Mouse (Mus musculus) limb, embryonic 14.5 days (tissue): ENCODE data around the gene Clmn. TPM values are rescaled to one million over a fixed set of nuclear protein-coding genes. Genes with fewer than 3 reads are reported as not detected.

Experiments
- ATAC-seq: fragments of 200-750 bp; cut with Nextera tagmentation; 2 replicates; pipeline ENCODE4 v1.8.0; 2017; ENCODE audit warnings: low read depth, moderate number of reproducible peaks, moderate TSS enrichment; ENCODE audit not compliant: low FRiP score
- DNase-seq: peaks from one replicate; pipeline ENCODE4 v3.0.0-alpha.2; 2015; ENCODE audit warnings: low spot score
- H3K27ac ChIP-seq: fragments of 300-500 bp; sonication (generic); replicated peaks from 2 replicates; pipeline ENCODE4 v1.5.1; 2014; ENCODE audit warnings: low read depth, mild to moderate bottlenecking, low read length, moderate library complexity, mixed read lengths
- H3K27me3 ChIP-seq: fragments of 300-500 bp; sonication (generic); 2 replicates; pipeline ENCODE4 v1.6.1; 2014; ENCODE audit warnings: low read length, mixed read lengths; ENCODE audit not compliant: control insufficient read depth, insufficient read depth
- H3K36me3 ChIP-seq: fragments of 300-500 bp; sonication (generic); 2 replicates; pipeline ENCODE4 v1.6.1; 2014; ENCODE audit warnings: mild to moderate bottlenecking, low read length, moderate library complexity, mixed read lengths; ENCODE audit not compliant: control insufficient read depth, insufficient read depth
- H3K4me1 ChIP-seq: fragments of 300-500 bp; sonication (generic); 2 replicates; pipeline ENCODE4 v1.6.1; 2014; ENCODE audit warnings: antibody characterized with exemption, low read length, mixed read lengths; ENCODE audit not compliant: control insufficient read depth, insufficient read depth
- H3K4me2 ChIP-seq: fragments of 300-500 bp; sonication (generic); replicated peaks from 2 replicates; pipeline ENCODE4 v1.6.1; 2014; ENCODE audit warnings: low read depth, mild to moderate bottlenecking, low read length, moderate library complexity; ENCODE audit not compliant: severe bottlenecking
- H3K4me3 ChIP-seq: fragments of 300-500 bp; sonication (generic); replicated peaks from 2 replicates; pipeline ENCODE4 v1.5.1; 2014; ENCODE audit warnings: low read length
- H3K9ac ChIP-seq: fragments of 300-500 bp; sonication (generic); 2 replicates; pipeline ENCODE4 v1.6.1; 2014; ENCODE audit warnings: mild to moderate bottlenecking, low read depth, low read length, moderate library complexity; ENCODE audit not compliant: severe bottlenecking
- H3K9me3 ChIP-seq: fragments of 300-500 bp; sonication (generic); 2 replicates; pipeline ENCODE4 v1.6.1; 2016; ENCODE audit warnings: low read length; ENCODE audit not compliant: control insufficient read depth
- POLR2A ChIP-seq: fragments of 200-500 bp; IDR thresholded peaks from 2 replicates; pipeline ENCODE4 v1.8.0; 2012; ENCODE audit warnings: inconsistent platforms, mild to moderate bottlenecking, moderate library complexity, borderline replicate concordance; ENCODE audit not compliant: insufficient read depth, insufficient read length; ENCODE audit errors: extremely low read depth
- WGBS: fragments of 180-500 bp; shearing (Covaris S2); extraction: QIAGEN DNeasy Blood & Tissue Kit; methylation state at CpG from one replicate; pipeline ENCODE4 v1.1.7; 2014; 5-methylcytosine and 5-hydroxymethylcytosine counted together
- polyA plus RNA-seq, 2 experiments: library from polyadenylated mRNA; depleted of rRNA in 1 of 2; stranded (reverse) in 1 of 2; unstranded in 1 of 2; fragments of >200 nt; fragmentation: Nextera tagmentation in 1 of 2; extraction: Ambion mirVana in 1 of 2; gene quantifications; 2 replicates each; pipeline versions ENCODE4 v1.2.1 to v1.2.3; 2012 to 2014

Gene Clmn
- polyA plus RNA-seq, 2 experiments = 2.9 to 8.1 TPM

DNA sequence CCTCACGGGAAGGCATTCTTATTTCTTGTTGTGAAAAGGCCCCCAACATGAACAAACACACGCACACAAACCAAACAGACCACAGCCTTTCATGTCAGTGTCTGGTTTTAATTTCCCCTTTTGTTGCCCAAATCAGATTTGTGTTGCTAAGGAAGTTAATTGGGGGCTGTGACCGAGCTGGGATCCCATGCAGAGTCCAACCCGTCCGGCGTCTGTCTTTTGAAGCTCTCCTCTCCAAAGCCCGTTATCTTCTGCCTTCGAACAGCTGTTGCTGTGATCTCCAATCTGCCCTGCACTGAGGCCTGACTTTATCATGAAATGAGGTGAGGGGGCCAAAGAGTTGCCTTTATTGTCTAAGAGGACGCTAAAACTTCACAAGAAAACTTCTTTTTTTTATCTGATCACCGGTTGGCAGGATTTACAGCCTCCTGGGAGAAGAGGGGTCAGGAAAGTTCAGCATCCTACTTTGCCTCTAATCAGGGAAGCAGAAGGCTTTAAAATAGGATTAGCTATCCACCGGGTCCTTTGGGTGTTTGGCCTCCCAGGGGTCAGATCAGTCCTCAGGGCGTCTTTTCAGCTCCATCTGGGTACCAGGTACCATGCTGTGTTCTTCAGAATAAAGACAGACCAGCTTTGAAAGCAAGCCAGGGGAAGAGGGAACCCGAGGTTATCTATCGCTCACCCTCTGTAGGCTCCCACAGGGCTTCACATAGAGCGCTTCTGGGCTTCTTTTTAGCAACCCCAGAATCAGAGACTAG, 43.3 kb upstream of the Clmn start:
- no peak for DNase-seq

DNA sequence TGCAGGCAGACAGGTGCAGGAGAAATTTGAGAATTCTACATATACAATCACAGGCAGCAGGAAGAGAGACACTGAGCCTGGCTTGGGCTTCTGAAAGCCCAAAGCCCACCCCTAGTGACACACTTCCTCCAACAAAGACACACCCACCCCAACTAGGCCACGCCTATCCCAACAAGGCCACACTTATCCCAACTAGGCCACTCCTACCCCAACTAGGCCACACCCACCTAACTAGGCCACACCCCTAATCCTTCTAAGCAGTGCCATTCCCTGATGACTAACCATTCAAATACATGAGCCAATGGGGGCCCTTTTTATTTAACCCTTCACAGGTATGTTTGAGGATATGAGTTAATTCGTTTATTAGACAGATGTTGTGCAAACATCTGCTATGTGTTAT, 42.3 kb upstream of the Clmn start:
- ATAC-seq (no peak), DNase-seq (no peak)
- no peaks in the 10 kb centered on the region for H3K27me3 ChIP-seq
- no peak overlapping the region for H3K9ac ChIP-seq
- no peak overlapping the region for H3K4me2 ChIP-seq
- no peaks in the 10 kb centered on the region for H3K36me3 ChIP-seq
- TF ChIP-seq POLR2A = no peak
- H3K27ac ChIP-seq = no peak overlapping the region
- 76% methylated on average over 2 of the region's 2 CpGs for WGBS
- no peak overlapping the region for H3K4me3 ChIP-seq
- peaks cover 20% of the 10 kb centered on the region for H3K4me1 ChIP-seq
- H3K9me3 ChIP-seq = peaks cover 3% of the 10 kb centered on the region; the same call in 1 of the 2 replicates

More for the DNA sequence above, 43.3 kb upstream of the Clmn start:
- Histone ChIP-seq H3K27me3 (no peaks in the 10 kb centered on the region), H3K4me1 (peaks cover 16% of the 10 kb centered on the region), H3K9me3 (peaks cover 3% of the 10 kb centered on the region; the same call in 1 of the 2 replicates), H3K27ac (no peak overlapping the region), H3K9ac (no peak overlapping the region), H3K4me3 (no peak overlapping the region), H3K4me2 (no peak overlapping the region), H3K36me3 (no peaks in the 10 kb centered on the region)
- no peak for ATAC-seq
- WGBS = 13% methylated on average over 15 of the region's 15 CpGs
- TF ChIP-seq POLR2A = no peak

DNA sequence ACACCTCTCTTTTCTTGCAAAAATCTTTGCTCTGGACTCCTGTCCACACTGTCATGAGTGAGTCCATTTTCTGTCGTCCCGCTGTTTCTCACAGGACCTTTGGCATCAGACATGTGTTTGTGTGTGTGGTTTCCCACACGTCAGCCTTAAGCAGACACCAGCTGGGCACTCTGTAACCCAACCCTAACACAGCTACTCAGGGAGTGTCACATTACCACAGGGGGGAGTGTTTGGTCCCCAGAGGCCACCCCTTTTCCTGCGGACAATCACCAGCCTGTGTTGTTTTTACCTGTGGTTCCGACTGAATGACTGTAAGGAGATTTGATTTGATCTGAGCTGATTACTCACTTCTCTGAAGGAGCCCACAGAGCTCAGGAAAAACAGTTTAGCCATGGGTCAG, 39.3 kb upstream of the Clmn start:
- H3K4me2 ChIP-seq = no peak overlapping the region
- peaks cover 3% of the 10 kb centered on the region; the same call in 1 of the 2 replicates for H3K9me3 ChIP-seq
- WGBS = 12% methylated on average over 5 of the region's 5 CpGs
- DNase-seq (peak; percentile 27), ATAC-seq (no peak)
- peaks cover 40% of the 10 kb centered on the region for H3K4me1 ChIP-seq
- no peaks in the 10 kb centered on the region for H3K36me3 ChIP-seq
- no peak for TF ChIP-seq POLR2A
- no peaks in the 10 kb centered on the region for H3K27me3 ChIP-seq
- H3K4me3 ChIP-seq = no peak overlapping the region
- H3K27ac ChIP-seq = no peak overlapping the region
- no peak overlapping the region for H3K9ac ChIP-seq

DNA sequence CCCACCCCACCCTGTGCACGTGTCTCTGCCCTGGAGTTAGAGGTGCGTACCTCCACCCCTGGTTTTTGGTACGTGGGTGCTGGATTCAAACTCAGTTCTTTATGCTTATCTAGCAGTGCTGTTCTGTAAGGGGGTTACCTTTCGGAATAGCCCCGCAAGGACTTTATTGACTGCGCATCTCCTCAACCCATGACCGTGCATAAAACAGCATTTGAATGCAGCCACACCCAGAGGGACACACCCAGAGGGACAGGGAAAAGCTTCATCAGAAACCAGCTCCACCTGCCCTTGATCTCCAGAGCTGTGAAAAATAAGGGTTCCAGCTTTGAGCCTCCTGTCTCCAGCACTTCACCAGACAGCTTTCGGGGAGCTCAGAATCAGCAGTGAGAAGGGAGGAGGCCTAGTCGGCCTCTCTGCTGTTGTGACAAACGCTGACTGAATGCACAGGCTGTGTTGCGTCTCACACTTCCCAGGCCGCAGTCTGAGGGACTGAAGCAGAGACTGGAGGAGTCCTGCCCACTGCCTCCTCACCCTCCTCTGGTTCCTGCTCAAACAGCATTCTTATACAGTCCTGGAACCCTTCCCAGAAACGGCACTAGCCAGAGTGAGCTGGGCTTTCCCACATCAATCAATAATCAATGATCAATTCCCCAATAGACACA, 37.6 kb upstream of the Clmn start:
- no peak for ATAC-seq
- H3K27me3 ChIP-seq = no peaks in the 10 kb centered on the region
- H3K4me3 ChIP-seq = no peak overlapping the region
- WGBS = 82% methylated on average over 13 of the region's 13 CpGs
- H3K4me2 ChIP-seq = no peak overlapping the region
- no peak overlapping the region for H3K27ac ChIP-seq
- H3K4me1 ChIP-seq = peaks cover 36% of the 10 kb centered on the region
- peaks cover 3% of the 10 kb centered on the region; the same call in 1 of the 2 replicates for H3K9me3 ChIP-seq
- DNase-seq = no peak
- H3K36me3 ChIP-seq = no peaks in the 10 kb centered on the region
- TF ChIP-seq POLR2A = no peak
- no peak overlapping the region for H3K9ac ChIP-seq

DNA sequence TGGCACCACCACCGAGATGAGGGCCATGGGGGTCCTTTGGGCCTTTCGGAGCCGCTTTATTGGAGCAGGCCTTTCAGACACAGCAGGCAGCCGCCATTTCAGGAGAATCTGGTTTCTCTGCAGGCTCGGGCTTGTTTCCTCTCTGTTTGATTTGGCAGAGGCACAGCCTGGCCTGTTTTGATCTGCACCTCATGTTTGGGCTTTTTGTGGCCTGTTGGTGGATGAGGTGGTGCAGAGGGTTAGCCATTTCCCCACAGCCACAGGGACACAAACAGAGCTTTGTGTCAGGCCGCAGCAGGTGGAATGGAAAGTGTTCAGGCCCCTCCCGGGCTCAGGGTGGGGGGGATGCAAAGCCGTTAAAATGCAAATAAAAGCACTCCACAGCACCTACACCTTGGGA, 36.4 kb upstream of the Clmn start:
- no peaks in the 10 kb centered on the region for H3K36me3 ChIP-seq
- WGBS = 17% methylated on average over 8 of the region's 8 CpGs
- no peak overlapping the region for H3K9ac ChIP-seq
- no peaks in the 10 kb centered on the region for H3K27me3 ChIP-seq
- H3K4me1 ChIP-seq = peaks cover 47% of the 10 kb centered on the region
- H3K4me3 ChIP-seq = no peak overlapping the region
- peak overlapping the region; percentile 84 for H3K27ac ChIP-seq
- ATAC-seq (peak; percentile 64), DNase-seq (peak; percentile 61)
- 0 out of 2 replicates have a peak overlapping the region, but pooled peaks have one; percentile 2 for H3K4me2 ChIP-seq
- no peak for TF ChIP-seq POLR2A
- no peaks in the 10 kb centered on the region for H3K9me3 ChIP-seq
